ENCODE assay signal across 21 mouse cellular contexts in the genomic region with DNA sequence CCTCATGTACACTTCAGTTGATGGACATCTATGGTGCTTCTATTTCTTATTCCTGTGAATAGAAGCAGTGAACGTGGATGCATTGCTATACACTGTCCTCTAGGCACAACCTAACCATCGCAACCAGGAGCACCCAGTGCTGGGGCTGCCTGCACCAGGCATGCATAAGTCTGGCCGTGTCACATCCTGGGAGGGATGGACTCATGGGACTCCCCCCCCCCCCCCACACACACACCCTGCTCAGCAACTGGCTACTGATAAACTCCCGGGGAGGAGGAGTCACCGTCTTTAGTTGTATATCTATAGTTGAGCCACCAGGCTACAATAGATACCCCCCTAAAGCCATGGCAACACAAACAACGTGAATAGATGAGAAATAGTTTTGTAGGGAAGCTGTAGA. TPM values are rescaled to one million over a fixed set of nuclear protein-coding genes. Genes with fewer than 3 reads are reported as not detected.
DNase-seq lines count a peak whose midpoint lies in the region; ATAC-seq lines count a peak whose summit lies in the region.
"Had no signal": no experiment of that assay in that cellular context is flagged by ENCODE, and none has a peak within 500 bp of the region (broad histone marks: within the 10 kb centered on the region; RNA-seq: fewer than 3 reads in every experiment).

No protein-coding gene starts in this region.

- intact Hi-C loops in heart, postnatal 14 days (cut with DNase I), result no loop called here
- intact Hi-C loops in left cerebral cortex, postnatal 10 days (cut with DNase I), result no loop called here

- H3K4me2 ChIP-seq in forebrain, embryonic 15.5 days (replicated peaks), result no peak overlapping the region
- H3K4me2 ChIP-seq in forebrain, embryonic 16.5 days (ENCODE audit: low read length), result no peak overlapping the region
- H3K4me2 ChIP-seq in midbrain, embryonic 13.5 days (replicated peaks), result no peak overlapping the region
- no peak overlapping the region for H3K4me2 ChIP-seq in midbrain, embryonic 16.5 days (ENCODE audit: low read length)
- no peak overlapping the region for H3K4me2 ChIP-seq in liver, embryonic 11.5 days
- no peak overlapping the region for H3K4me2 ChIP-seq in stomach, embryonic 16.5 days (ENCODE audit: low read depth, low read length)
- H3K4me2 ChIP-seq: heart, embryonic 13.5 days; hindbrain, embryonic 14.5 days; neural tube, embryonic 15.5 days had no signal

- H3K36me3 ChIP-seq in forebrain, embryonic 15.5 days, result peaks cover 28% of the 10 kb centered on the region
- no peaks in the 10 kb centered on the region for H3K36me3 ChIP-seq in forebrain, embryonic 16.5 days (ENCODE audit: control insufficient read depth, insufficient read depth)
- peaks cover 42% of the 10 kb centered on the region for H3K36me3 ChIP-seq in midbrain, embryonic 13.5 days
- H3K36me3 ChIP-seq in midbrain, embryonic 16.5 days (ENCODE audit: control insufficient read depth, insufficient read depth, low read length), result peaks cover 3% of the 10 kb centered on the region; the same call in 1 of the 2 replicates
- peaks cover 13% of the 10 kb centered on the region for H3K36me3 ChIP-seq in liver, embryonic 11.5 days (ENCODE audit: control insufficient read depth, insufficient read depth, low read length)
- H3K36me3 ChIP-seq in stomach, embryonic 16.5 days (ENCODE audit: control insufficient read depth, insufficient read depth, low read length), result peaks cover 3% of the 10 kb centered on the region; the same call in 1 of the 2 replicates

- H3K9me3 ChIP-seq in forebrain, embryonic 15.5 days, result no peaks in the 10 kb centered on the region
- H3K9me3 ChIP-seq in forebrain, embryonic 16.5 days (ENCODE audit: control insufficient read depth, low read length), result no peaks in the 10 kb centered on the region
- no peaks in the 10 kb centered on the region for H3K9me3 ChIP-seq in midbrain, embryonic 13.5 days
- H3K9me3 ChIP-seq in midbrain, embryonic 16.5 days (replicated peaks; ENCODE audit: control insufficient read depth, low read length, poor library complexity, severe bottlenecking), result 0 out of 2 replicates have a peak, but pooled peaks cover 2% of the 10 kb centered on the region
- no peaks in the 10 kb centered on the region for H3K9me3 ChIP-seq in liver, embryonic 11.5 days (ENCODE audit: control insufficient read depth, low read length)
- H3K9me3 ChIP-seq in stomach, embryonic 16.5 days (replicated peaks; ENCODE audit: control insufficient read depth, low read length), result no peaks in the 10 kb centered on the region
- H3K9me3 ChIP-seq: heart, embryonic 13.5 days; neural tube, embryonic 15.5 days had no signal

- DNase-seq in liver, embryonic 11.5 days (ENCODE audit: low spot score), result no peak
- no peak for DNase-seq in heart, postnatal 14 days
- DNase-seq in left cerebral cortex, postnatal 10 days (ENCODE audit: extremely low spot score in 1 of 2, low spot score in 2 of 2), result no peak
- DNase-seq: adrenal gland, adult 8-10 months; cerebellum, adult 2 months; gastrocnemius, postnatal 25 days; kidney, adult 8-10 months; kidney, postnatal 36 days; left cerebral cortex, postnatal 4 days; lung, adult 2 months; right cerebral cortex, postnatal 4 days; thymus, postnatal 4 days had no signal

- H3K4me3 ChIP-seq in forebrain, embryonic 15.5 days, result no peak overlapping the region
- H3K4me3 ChIP-seq in forebrain, embryonic 16.5 days (replicated peaks; ENCODE audit: low read length), result no peak overlapping the region
- H3K4me3 ChIP-seq in midbrain, embryonic 13.5 days (replicated peaks), result no peak overlapping the region
- H3K4me3 ChIP-seq in midbrain, embryonic 16.5 days (ENCODE audit: low read depth, low read length), result no peak overlapping the region
- no peak overlapping the region for H3K4me3 ChIP-seq in liver, embryonic 11.5 days (ENCODE audit: low read depth, low read length)
- H3K4me3 ChIP-seq in stomach, embryonic 16.5 days (replicated peaks; ENCODE audit: low read length), result no peak overlapping the region
- H3K4me3 ChIP-seq: erythroblast, embryonic 14.5 days; heart, embryonic 13.5 days; neural tube, embryonic 15.5 days had no signal

- H3K9ac ChIP-seq in forebrain, embryonic 15.5 days (replicated peaks), result no peak overlapping the region
- no peak overlapping the region for H3K9ac ChIP-seq in forebrain, embryonic 16.5 days (replicated peaks; ENCODE audit: low read depth, low read length)
- no peak overlapping the region for H3K9ac ChIP-seq in midbrain, embryonic 13.5 days (replicated peaks)
- H3K9ac ChIP-seq in midbrain, embryonic 16.5 days (ENCODE audit: low read depth, low read length), result no peak overlapping the region
- H3K9ac ChIP-seq in liver, embryonic 11.5 days (ENCODE audit: low read depth, low read length), result no peak overlapping the region
- no peak overlapping the region for H3K9ac ChIP-seq in stomach, embryonic 16.5 days (ENCODE audit: low read length)
- H3K9ac ChIP-seq: heart, embryonic 13.5 days; hindbrain, embryonic 14.5 days; neural tube, embryonic 15.5 days had no signal

- H3K27me3 ChIP-seq in forebrain, embryonic 15.5 days, result no peaks in the 10 kb centered on the region
- no peaks in the 10 kb centered on the region for H3K27me3 ChIP-seq in forebrain, embryonic 16.5 days (replicated peaks; ENCODE audit: control insufficient read depth, insufficient read depth, low read length)
- H3K27me3 ChIP-seq in midbrain, embryonic 13.5 days, result no peaks in the 10 kb centered on the region
- no peaks in the 10 kb centered on the region for H3K27me3 ChIP-seq in midbrain, embryonic 16.5 days (ENCODE audit: control insufficient read depth, insufficient read depth, low read depth, low read length)
- H3K27me3 ChIP-seq in liver, embryonic 11.5 days (replicated peaks; ENCODE audit: control insufficient read depth, insufficient read depth, low read length), result no peaks in the 10 kb centered on the region
- H3K27me3 ChIP-seq in stomach, embryonic 16.5 days (ENCODE audit: control insufficient read depth, insufficient read depth, low read length), result no peaks in the 10 kb centered on the region
- H3K27me3 ChIP-seq: heart, embryonic 13.5 days; neural tube, embryonic 15.5 days had no signal

- ATAC-seq in forebrain, embryonic 15.5 days (replicated peaks), result peak; percentile 38; the same call in 1 of the 2 replicates
- ATAC-seq in forebrain, embryonic 16.5 days, result no peak
- peak; percentile 62; the same call in 1 of the 2 replicates for ATAC-seq in midbrain, embryonic 13.5 days
- ATAC-seq in midbrain, embryonic 16.5 days, result no peak
- ATAC-seq in liver, embryonic 11.5 days (replicated peaks; ENCODE audit: low FRiP score), result peak; percentile 88
- peak; percentile 18; the same call in 1 of the 2 replicates for ATAC-seq in stomach, embryonic 16.5 days (ENCODE audit: insufficient read depth, low FRiP score)

- H3K27ac ChIP-seq in forebrain, embryonic 15.5 days (replicated peaks), result no peak overlapping the region
- no peak overlapping the region for H3K27ac ChIP-seq in forebrain, embryonic 16.5 days (ENCODE audit: low read length)
- no peak overlapping the region for H3K27ac ChIP-seq in midbrain, embryonic 13.5 days
- no peak overlapping the region for H3K27ac ChIP-seq in midbrain, embryonic 16.5 days (ENCODE audit: low read length)
- no peak overlapping the region for H3K27ac ChIP-seq in liver, embryonic 11.5 days (ENCODE audit: low read depth, low read length)
- no peak overlapping the region for H3K27ac ChIP-seq in stomach, embryonic 16.5 days (ENCODE audit: low read length)
- H3K27ac ChIP-seq: heart, embryonic 13.5 days; hindbrain, embryonic 14.5 days; neural tube, embryonic 15.5 days had no signal

- WGBS in forebrain, embryonic 15.5 days, result 79% methylated on average over 6 of the region's 6 CpGs
- 85% methylated on average over 6 of the region's 6 CpGs for WGBS in forebrain, embryonic 16.5 days
- 78% methylated on average over 6 of the region's 6 CpGs for WGBS in midbrain, embryonic 13.5 days
- WGBS in midbrain, embryonic 16.5 days, result 84% methylated on average over 6 of the region's 6 CpGs
- WGBS in liver, embryonic 11.5 days, result 57% methylated on average over 6 of the region's 6 CpGs
- WGBS in stomach, embryonic 16.5 days, result 68% methylated on average over 6 of the region's 6 CpGs

- no peaks in the 10 kb centered on the region for H3K4me1 ChIP-seq in forebrain, embryonic 15.5 days
- no peaks in the 10 kb centered on the region for H3K4me1 ChIP-seq in forebrain, embryonic 16.5 days (replicated peaks; ENCODE audit: control insufficient read depth, insufficient read depth, low read length)
- H3K4me1 ChIP-seq in midbrain, embryonic 13.5 days (replicated peaks), result no peaks in the 10 kb centered on the region
- no peaks in the 10 kb centered on the region for H3K4me1 ChIP-seq in midbrain, embryonic 16.5 days (ENCODE audit: control insufficient read depth, insufficient read depth, low read length)
- H3K4me1 ChIP-seq in liver, embryonic 11.5 days (replicated peaks; ENCODE audit: control insufficient read depth, insufficient read depth, low read length), result no peaks in the 10 kb centered on the region
- no peaks in the 10 kb centered on the region for H3K4me1 ChIP-seq in stomach, embryonic 16.5 days (ENCODE audit: control insufficient read depth, insufficient read depth, low read length)
- H3K4me1 ChIP-seq: heart, embryonic 13.5 days; neural tube, embryonic 15.5 days had no signal

RNA-seq across cellular contexts. Expression of gene Senp2, which starts 48.2 kb away (rescaled TPM):
- 49.2 and 53.3 TPM in 2 replicates for polyA plus RNA-seq in forebrain, embryonic 15.5 days (2015; fragmentation: Nextera tagmentation; extraction: Ambion mirVana)
- polyA plus RNA-seq in forebrain, embryonic 16.5 days (2015; fragmentation: Nextera tagmentation; extraction: Ambion mirVana), result 50.6 and 51.2 TPM in 2 replicates
- 48.1 and 50.1 TPM in 2 replicates for polyA plus RNA-seq in midbrain, embryonic 13.5 days (2015; fragmentation: Nextera tagmentation; extraction: Ambion mirVana)
- polyA plus RNA-seq in midbrain, embryonic 16.5 days (2015; fragmentation: Nextera tagmentation; extraction: Ambion mirVana), result 47.7 and 49.4 TPM in 2 replicates
- 65.1 and 70.5 TPM in 2 replicates for polyA plus RNA-seq in liver, embryonic 11.5 days (2014; fragmentation: Nextera tagmentation; extraction: Ambion mirVana)
- polyA plus RNA-seq in stomach, embryonic 16.5 days (2015; fragmentation: Nextera tagmentation; extraction: Ambion mirVana), result 40.1 and 40.4 TPM in 2 replicates
- 10 to 100 TPM; 18.0 to 19.7 TPM for total RNA-seq in heart, postnatal 14 days (2021)
- 10 to 100 TPM; 88.2 to 93.6 TPM for total RNA-seq in left cerebral cortex, postnatal 10 days (2021)

Comparison
In these comparisons a context has a peak if more than half of its experiments do, and no peak if none do; other contexts are left out.
1. ATAC-seq: peak in forebrain, embryonic 15.5 days (single experiment), midbrain, embryonic 13.5 days (single experiment), liver, embryonic 11.5 days (single experiment) and stomach, embryonic 16.5 days (single experiment); none in forebrain, embryonic 16.5 days (single experiment) and midbrain, embryonic 16.5 days (single experiment).